Mouse (Mus musculus) forebrain, embryonic 11.5 days (tissue): Measurements from ENCODE around the gene Tubgcp5. TPM values are rescaled to one million over a fixed set of nuclear protein-coding genes. Genes with fewer than 3 reads are reported as not detected.

ENCODE experiments used
- ATAC-seq: fragments of 200-750 bp; cut with Nextera tagmentation; replicated peaks from 2 replicates; pipeline ENCODE4 v1.8.0; 2017; ENCODE audit warnings: moderate TSS enrichment; ENCODE audit not compliant: low FRiP score
- DNase-seq: peaks from one replicate; pipeline ENCODE4 v3.0.0-alpha.2; 2017; ENCODE audit warnings: low spot score
- H3K27ac ChIP-seq: fragments of 300-500 bp; sonication (generic); 2 replicates; pipeline ENCODE4 v1.5.1; 2014; ENCODE audit warnings: low read depth, low read length
- H3K27me3 ChIP-seq: fragments of 300-500 bp; sonication (generic); 2 replicates; pipeline ENCODE4 v1.6.1; 2014; ENCODE audit warnings: mild to moderate bottlenecking, low read length, mixed read lengths; ENCODE audit not compliant: control insufficient read depth, insufficient read depth
- H3K36me3 ChIP-seq: fragments of 300-500 bp; sonication (generic); 2 replicates; pipeline ENCODE4 v1.6.1; 2014; ENCODE audit warnings: mild to moderate bottlenecking, low read length, moderate library complexity, mixed read lengths; ENCODE audit not compliant: control insufficient read depth, insufficient read depth
- H3K4me1 ChIP-seq: fragments of 300-500 bp; sonication (generic); replicated peaks from 2 replicates; pipeline ENCODE4 v1.6.1; 2014; ENCODE audit warnings: low read length, mixed read lengths; ENCODE audit not compliant: control insufficient read depth, insufficient read depth
- H3K4me2 ChIP-seq: fragments of 300-500 bp; sonication (generic); 2 replicates; pipeline ENCODE4 v1.6.1; 2014; ENCODE audit warnings: low read depth, mild to moderate bottlenecking, low read length, moderate library complexity, mixed read lengths; ENCODE audit not compliant: severe bottlenecking
- H3K4me3 ChIP-seq: fragments of 300-500 bp; sonication (generic); 2 replicates; pipeline ENCODE4 v1.5.1; 2014; ENCODE audit warnings: low read depth, low read length
- H3K9ac ChIP-seq: fragments of 300-500 bp; sonication (generic); 2 replicates; pipeline ENCODE4 v1.6.1; 2014; ENCODE audit warnings: low read length
- H3K9me3 ChIP-seq: fragments of 300-500 bp; sonication (generic); 2 replicates; pipeline ENCODE4 v1.6.1; 2016; ENCODE audit warnings: low read length, mixed read lengths; ENCODE audit not compliant: control insufficient read depth
- WGBS: fragments of 180-500 bp; shearing (Covaris S2); extraction: QIAGEN DNeasy Blood & Tissue Kit; methylation state at CpG from one replicate; pipeline ENCODE4 v1.1.7; 2014; 5-methylcytosine and 5-hydroxymethylcytosine counted together
- polyA plus RNA-seq: library from polyadenylated mRNA; unstranded; fragments of >200 nt; fragmentation: Nextera tagmentation; extraction: Ambion mirVana; gene quantifications from 2 replicates; pipeline ENCODE4 v1.2.1, GENCODE M21; 2014

Tubgcp5 gene
- polyA plus RNA-seq, 1 experiment from 2014 or later: 45.2 TPM

DNA sequence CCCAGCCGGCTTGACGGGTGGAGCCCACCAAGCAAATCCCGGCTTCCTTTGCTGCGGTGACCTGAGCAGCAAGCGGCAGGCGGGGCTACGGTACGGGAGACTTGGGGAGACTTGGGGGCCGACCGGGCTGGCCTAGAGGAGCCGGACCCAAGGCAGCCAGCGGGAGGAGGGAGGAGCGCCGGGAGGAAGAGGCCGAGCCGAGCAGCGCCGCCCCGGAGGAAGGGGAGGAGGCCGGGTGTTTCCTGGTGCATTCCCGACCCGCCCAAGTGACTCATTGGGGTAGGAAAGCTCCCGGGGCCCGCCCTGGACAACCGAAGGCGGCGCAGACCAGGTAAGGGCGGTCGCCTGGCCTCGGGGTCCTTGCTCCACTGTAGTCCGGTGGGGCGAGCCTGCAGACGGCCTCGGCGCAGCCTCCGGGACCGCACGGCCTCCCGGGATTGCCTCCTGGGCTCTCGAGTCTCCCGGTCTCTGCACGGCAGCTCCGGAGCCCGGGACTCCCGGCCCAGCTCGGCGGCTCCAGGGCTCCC lies 48.1 kb downstream of the Tubgcp5 start:
- H3K27ac ChIP-seq: peak overlapping the region; percentile 79
- WGBS: under 1% methylated on average over 38 of the region's 47 CpGs
- H3K4me1 ChIP-seq: peaks cover 5% of the 10 kb centered on the region; the same call in 1 of the 2 replicates
- H3K9me3 ChIP-seq: no peaks in the 10 kb centered on the region
- no peaks in the 10 kb centered on the region for H3K27me3 ChIP-seq
- peak overlapping the region; percentile 95 for H3K9ac ChIP-seq
- DNase-seq (peak; percentile 93), ATAC-seq (peak; percentile 95)
- H3K4me3 ChIP-seq: peak overlapping the region; percentile 84
- peak overlapping the region; percentile 79 for H3K4me2 ChIP-seq
- no peaks in the 10 kb centered on the region for H3K36me3 ChIP-seq

DNA sequence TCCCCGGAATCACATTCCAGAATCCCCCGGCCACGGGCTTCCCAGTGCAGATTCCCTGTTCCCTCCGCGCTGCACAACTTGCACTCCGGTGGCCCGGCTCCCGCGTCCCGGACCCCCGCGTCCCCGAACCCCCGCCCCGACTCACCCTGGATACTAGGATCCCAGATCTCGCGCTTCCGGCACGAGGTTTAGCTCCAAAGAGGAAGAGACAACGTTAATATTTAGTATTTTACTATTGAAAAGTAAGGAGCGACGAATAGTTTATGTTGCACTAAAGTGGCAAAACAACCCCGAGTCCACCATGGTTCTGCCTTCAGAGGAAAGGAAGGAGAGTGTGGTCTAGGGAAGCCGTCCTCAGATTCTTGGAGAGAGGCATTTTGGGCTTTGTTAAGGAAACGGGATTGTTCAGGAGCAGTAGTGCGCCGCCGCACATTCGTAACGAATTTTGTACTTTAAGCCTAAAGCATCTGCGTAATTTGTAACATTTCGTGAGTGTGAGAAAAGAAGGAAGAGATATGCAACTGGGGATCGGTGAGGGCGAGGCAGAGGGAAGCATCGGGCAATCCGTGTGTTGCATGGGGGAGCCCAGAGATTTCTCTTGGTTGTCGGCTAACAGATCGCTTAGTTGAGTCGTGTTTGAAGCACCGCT lies 48.7 kb downstream of the Tubgcp5 start:
- H3K9ac ChIP-seq: peak overlapping the region; percentile 95
- H3K4me2 ChIP-seq: peak overlapping the region; percentile 79
- H3K4me3 ChIP-seq: peak overlapping the region; percentile 84
- no peaks in the 10 kb centered on the region for H3K9me3 ChIP-seq
- ATAC-seq (peak; percentile 70), DNase-seq (peak; percentile 55)
- H3K36me3 ChIP-seq: no peaks in the 10 kb centered on the region
- peaks cover 5% of the 10 kb centered on the region; the same call in 1 of the 2 replicates for H3K4me1 ChIP-seq
- no peaks in the 10 kb centered on the region for H3K27me3 ChIP-seq
- H3K27ac ChIP-seq: peak overlapping the region; percentile 79
- WGBS: under 1% methylated on average over 40 of the region's 40 CpGs

DNA sequence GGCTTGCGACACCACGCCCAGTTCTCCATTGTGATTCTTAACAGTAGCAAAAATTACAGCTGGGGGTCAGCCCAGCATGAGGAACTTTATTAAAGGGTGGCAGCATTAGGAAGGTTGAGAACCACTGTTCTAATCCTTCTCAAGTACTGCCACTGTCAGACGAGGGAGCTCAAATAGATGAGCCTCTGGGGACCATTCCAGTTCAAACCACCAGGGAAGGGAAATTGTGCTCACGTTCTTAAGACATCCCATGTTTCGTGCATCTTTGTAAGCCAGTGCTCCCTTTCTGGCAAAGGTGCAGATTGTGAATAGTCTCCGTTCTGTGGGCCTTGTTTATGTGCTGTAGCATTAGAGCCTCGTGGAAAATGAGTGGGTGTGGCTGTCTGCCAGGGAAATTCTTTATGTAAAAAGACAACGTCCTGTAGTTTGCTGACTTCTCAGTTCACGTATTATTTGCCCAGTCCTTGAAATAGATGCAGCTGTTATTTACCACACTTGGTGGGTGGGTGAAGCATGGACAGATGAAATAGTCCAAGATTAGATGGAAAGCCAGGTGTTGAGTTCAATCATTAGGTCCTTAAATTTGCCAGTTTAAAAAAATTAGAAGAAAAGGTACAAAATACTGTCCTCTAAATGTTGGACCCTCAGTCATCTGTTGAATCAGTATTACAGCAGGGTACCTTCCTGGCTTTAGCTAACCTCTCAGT lies 52.8 kb downstream of the Tubgcp5 start:
- DNase-seq (no peak), ATAC-seq (no peak)
- 79% methylated on average over 9 of the region's 9 CpGs for WGBS
- H3K4me1 ChIP-seq: peaks cover 12% of the 10 kb centered on the region
- H3K4me3 ChIP-seq: no peak overlapping the region
- no peak overlapping the region for H3K9ac ChIP-seq
- no peak overlapping the region for H3K4me2 ChIP-seq
- no peak overlapping the region for H3K27ac ChIP-seq
- H3K36me3 ChIP-seq: no peaks in the 10 kb centered on the region
- H3K9me3 ChIP-seq: no peaks in the 10 kb centered on the region
- H3K27me3 ChIP-seq: no peaks in the 10 kb centered on the region

DNA sequence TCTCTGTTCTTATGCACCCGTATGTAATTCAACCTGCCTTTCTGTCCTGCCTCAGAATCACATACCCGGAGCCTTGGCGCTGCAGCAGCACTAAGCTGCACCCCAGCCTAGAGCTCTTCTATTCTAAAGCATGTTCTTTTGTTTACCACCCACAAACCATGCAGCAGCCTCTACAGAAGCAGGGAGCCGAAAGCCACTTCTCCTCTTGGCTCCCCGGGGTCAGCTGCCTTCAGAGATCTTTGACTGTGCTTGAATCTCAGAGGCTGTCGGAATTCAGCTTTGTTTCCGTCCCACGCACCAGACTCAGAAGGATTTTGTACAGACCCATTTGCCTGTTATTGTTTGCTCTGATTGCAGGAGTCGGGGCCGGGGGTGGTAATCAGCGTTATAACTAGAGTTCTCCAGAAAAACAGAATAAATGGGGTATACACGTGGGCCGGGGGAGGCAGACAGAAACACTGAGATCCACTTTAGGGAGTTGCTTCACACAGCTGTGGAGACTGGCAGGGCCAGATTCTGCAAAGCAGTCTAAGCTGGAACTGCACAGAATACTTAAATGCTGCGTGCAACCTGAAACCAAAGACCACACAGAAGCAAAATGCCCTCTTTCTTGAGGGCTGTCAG lies 56.1 kb downstream of the Tubgcp5 start:
- Histone ChIP-seq H3K9ac (peak overlapping the region; percentile 44), H3K27me3 (no peaks in the 10 kb centered on the region), H3K36me3 (no peaks in the 10 kb centered on the region), H3K9me3 (no peaks in the 10 kb centered on the region), H3K27ac (peak overlapping the region; percentile 43), H3K4me2 (peak overlapping the region; percentile 37), H3K4me3 (no peak overlapping the region), H3K4me1 (peaks cover 10% of the 10 kb centered on the region)
- WGBS: 12% methylated on average over 14 of the region's 14 CpGs
- ATAC-seq (peak; percentile 69), DNase-seq (peak; percentile 54)

DNA sequence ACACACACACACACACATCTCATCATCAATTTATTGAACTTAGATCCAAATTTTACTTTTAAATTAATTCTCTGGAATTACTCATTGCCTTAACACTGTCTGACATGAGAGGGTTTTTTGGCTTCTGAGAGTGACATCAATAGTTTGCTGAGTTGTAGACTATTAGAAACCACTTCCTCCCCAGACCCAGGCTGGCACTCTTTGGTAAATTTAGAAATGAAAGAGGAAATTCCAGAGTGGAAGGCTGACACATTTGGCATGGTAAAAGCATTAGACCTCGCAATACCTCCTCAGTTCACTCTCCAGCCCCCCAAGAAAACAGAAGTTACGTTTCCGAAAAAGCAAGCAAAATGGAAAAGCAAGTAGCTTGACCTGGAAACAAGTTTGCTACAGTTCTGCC lies 58.8 kb downstream of the Tubgcp5 start:
- WGBS: 89% methylated on average over 3 of the region's 3 CpGs
- no peak for ATAC-seq
- H3K27ac ChIP-seq: no peak overlapping the region
- H3K4me1 ChIP-seq: peaks cover 10% of the 10 kb centered on the region
- no peak overlapping the region for H3K9ac ChIP-seq
- H3K27me3 ChIP-seq: no peaks in the 10 kb centered on the region
- no peak overlapping the region for H3K4me3 ChIP-seq
- H3K4me2 ChIP-seq: no peak overlapping the region
- DNase-seq: no peak
- H3K9me3 ChIP-seq: no peaks in the 10 kb centered on the region
- no peaks in the 10 kb centered on the region for H3K36me3 ChIP-seq

DNA sequence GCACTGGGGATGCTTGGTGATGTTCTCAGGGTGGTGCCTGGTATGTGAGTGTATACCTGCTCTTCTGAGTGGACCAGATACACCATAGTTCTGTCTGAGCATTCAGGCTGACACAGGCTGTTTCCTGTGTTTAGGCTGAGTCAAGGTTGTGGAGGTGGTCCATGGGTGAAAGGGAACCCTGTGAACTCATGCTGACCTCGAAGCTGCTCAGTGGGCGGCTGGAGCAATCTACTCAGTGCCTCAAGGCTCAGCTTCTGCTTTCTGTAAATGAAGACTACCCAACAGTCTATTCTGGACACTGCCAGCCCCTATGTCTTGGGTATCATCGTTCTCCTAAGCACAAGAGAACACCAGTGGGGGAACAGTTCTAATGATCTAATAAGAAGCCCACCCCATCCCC lies 61.6 kb downstream of the Tubgcp5 start:
- ATAC-seq: no peak
- Histone ChIP-seq H3K27ac (no peak overlapping the region), H3K4me2 (no peak overlapping the region), H3K4me3 (no peak overlapping the region), H3K9me3 (no peaks in the 10 kb centered on the region), H3K9ac (no peak overlapping the region), H3K27me3 (no peaks in the 10 kb centered on the region), H3K4me1 (no peaks in the 10 kb centered on the region), H3K36me3 (no peaks in the 10 kb centered on the region)
- WGBS: 82% methylated on average over 3 of the region's 3 CpGs
- DNase-seq: no peak

DNA sequence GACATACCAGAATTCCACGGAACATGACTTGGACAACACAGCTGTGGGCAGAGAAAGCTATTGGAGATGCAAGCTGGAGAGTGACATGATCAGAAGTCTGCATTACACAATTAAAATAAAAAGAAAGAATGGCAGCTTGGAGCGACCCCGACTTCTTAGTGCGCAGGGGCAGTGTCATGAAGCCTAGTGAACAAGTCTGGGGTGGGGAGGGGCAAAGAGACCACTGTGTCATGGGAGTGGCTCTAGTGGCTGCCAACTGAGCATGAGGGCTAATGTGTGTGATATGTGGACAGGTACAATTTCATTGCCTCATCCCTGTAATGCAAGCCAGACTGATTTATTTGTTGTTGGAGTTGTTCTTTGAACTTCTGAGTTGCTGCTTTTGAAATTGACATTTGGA lies 62.8 kb downstream of the Tubgcp5 start:
- no peak overlapping the region for H3K4me3 ChIP-seq
- ATAC-seq (no peak), DNase-seq (no peak)
- H3K36me3 ChIP-seq: no peaks in the 10 kb centered on the region
- H3K9ac ChIP-seq: no peak overlapping the region
- WGBS: 96% methylated on average over 4 of the region's 4 CpGs
- no peaks in the 10 kb centered on the region for H3K27me3 ChIP-seq
- no peak overlapping the region for H3K27ac ChIP-seq
- H3K4me1 ChIP-seq: no peaks in the 10 kb centered on the region
- H3K9me3 ChIP-seq: no peaks in the 10 kb centered on the region
- H3K4me2 ChIP-seq: no peak overlapping the region

DNA sequence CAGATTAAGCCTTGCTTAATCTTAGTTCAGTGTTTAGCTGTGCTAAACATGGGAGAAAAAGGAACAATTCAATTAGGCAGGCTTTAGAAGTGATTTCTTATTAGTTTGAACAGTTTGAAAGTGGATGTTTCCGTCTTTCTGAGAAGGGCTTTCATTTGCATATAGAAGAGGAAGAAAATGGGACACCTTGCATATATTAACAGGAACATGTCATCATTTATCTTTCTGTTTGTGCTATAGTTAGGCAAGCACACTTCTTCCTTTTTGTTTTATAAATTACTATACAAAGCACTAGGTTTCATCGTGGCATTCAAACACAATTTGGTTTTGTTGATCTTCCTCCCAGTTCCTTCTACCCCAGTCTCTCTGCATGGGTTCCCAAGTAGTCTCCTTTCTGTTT lies 63.8 kb downstream of the Tubgcp5 start:
- no peaks in the 10 kb centered on the region for H3K36me3 ChIP-seq
- 82% methylated on average over 2 of the region's 2 CpGs for WGBS
- no peak overlapping the region for H3K4me3 ChIP-seq
- no peak overlapping the region for H3K27ac ChIP-seq
- no peaks in the 10 kb centered on the region for H3K27me3 ChIP-seq
- DNase-seq (no peak), ATAC-seq (no peak)
- H3K4me2 ChIP-seq: no peak overlapping the region
- no peaks in the 10 kb centered on the region for H3K4me1 ChIP-seq
- H3K9ac ChIP-seq: no peak overlapping the region
- no peaks in the 10 kb centered on the region for H3K9me3 ChIP-seq
